Mouse (Mus musculus) heart, postnatal 0 days (tissue): Measurements from ENCODE around the gene Olfr829.

Experiments used
- CTCF ChIP-seq: IDR thresholded peaks from 2 replicates; pipeline ENCODE4 v1.5.1; 2016; ENCODE audit warnings: antibody characterized with exemption, control low read depth, low read depth
- EP300 ChIP-seq: IDR thresholded peaks from 2 replicates; pipeline ENCODE4 v1.6.1; 2016; ENCODE audit warnings: antibody characterized with exemption, low read depth

- TF ChIP-seq CTCF (no peak), EP300 (no peak)
Observed at GRCm38 (mm10) chr9:18874393-18874792, 19.7 kb downstream of the Olfr829 start, which contains the start of gene Olfr830.
